Mouse (Mus musculus): ENCODE data around the gene Gpc1.

Gpc1 gene

DNA sequence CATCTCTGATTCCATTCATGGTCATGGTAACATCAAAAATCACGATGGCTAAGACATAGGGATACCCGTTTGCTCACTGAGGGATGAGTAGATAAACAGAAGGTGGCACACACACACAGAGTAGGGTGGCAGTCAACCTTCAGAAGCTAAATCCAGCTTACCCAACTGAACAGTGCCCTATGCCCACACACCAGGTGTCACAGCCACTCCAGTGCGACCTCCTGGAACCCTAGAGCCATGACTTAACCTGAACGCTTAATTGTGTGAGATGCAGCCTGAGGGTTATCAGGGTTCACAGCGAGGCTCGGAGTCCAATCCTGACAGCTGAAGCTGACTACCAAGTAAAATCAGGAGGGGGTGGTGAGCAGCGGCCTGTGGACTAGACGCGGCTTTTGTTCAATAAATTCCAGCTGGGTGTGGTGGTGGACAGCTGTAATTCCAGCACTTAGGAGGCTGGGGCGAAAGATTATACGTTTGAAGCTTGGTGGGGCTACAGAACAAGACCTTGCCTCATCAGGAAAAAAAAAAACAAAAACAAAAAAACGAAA lies 46.1 kb downstream of the Gpc1 start:
- no peak for ATAC-seq (ENCODE audit: insufficient number of reproducible peaks, low FRiP score, low TSS enrichment)

DNA sequence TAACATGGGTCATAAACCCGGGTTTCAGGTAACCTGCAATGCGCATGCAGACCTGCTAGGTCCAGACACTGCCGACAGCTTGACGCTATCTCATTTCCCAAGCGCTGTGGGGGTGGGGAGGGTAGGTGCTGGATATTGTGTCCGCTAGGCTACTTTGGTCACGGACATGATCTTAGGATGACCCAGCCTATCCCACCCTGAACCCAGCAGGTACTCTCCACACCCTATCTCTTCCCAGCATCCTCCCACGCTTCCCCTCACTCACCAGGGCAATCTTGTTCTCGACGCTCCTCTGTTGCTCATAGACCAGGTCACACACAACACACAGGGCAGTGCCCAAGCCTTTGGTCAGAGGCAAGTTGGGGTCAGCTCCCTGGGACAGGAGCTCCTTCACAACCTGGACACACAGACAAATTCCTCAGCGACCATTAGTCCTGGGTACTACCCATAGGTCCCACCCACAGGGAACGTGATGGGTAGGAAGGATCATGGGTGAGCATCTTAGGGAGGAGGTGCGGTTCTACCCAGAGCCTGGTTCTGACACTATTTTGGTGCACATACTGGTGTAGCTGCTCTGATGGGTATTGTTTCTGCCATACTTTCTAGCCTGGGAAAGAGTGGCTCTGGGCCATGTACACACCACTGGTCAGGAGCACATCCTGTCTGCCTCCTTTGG lies 46.8 kb downstream of the Gpc1 start:
- no peak for ATAC-seq (ENCODE audit: insufficient number of reproducible peaks, low FRiP score, low TSS enrichment)

- ATAC-seq (ENCODE audit: insufficient number of reproducible peaks, low FRiP score, low TSS enrichment): peak; percentile 84
Observed at GRCm38 (mm10) chr1:92879266-92879665, 47.8 kb downstream of the Gpc1 start.

GRCm38 (mm10) chr1:92880101-92880500 lies 48.7 kb downstream of the Gpc1 start:
- ATAC-seq (ENCODE audit: insufficient number of reproducible peaks, low FRiP score, low TSS enrichment): no peak

- no peak for ATAC-seq (ENCODE audit: insufficient number of reproducible peaks, low FRiP score, low TSS enrichment)
Observed at GRCm38 (mm10) chr1:92881982-92882381, 50.5 kb downstream of the Gpc1 start.

GRCm38 (mm10) chr1:92888901-92889655 lies 57.6 kb downstream of the Gpc1 start:
- ATAC-seq (ENCODE audit: insufficient number of reproducible peaks, low FRiP score, low TSS enrichment): no peak

- ATAC-seq (ENCODE audit: insufficient number of reproducible peaks, low FRiP score, low TSS enrichment): no peak
Observed at GRCm38 (mm10) chr1:92892791-92893190, 61.3 kb downstream of the Gpc1 start.

- ATAC-seq (ENCODE audit: insufficient number of reproducible peaks, low FRiP score, low TSS enrichment): no peak
Observed at GRCm38 (mm10) chr1:92893896-92894295, 62.5 kb downstream of the Gpc1 start.

DNA sequence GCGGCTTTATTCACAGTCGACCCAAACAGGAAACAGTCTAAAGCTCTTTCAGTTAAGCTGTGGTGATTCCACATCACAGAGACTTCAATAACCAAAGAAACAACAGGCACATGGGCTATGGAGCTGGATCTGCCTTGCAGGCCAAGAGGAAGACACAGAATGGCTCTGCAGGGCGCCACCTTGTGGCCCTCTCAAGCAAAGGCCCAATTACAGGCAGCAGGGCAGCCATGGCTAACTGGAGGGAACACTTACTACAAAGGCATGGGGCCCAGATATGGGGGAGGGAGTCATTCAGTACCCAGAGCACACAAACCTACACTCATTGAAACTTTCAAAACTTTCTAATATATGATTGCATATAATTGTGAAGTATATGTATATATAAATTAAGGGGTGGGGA lies 63.6 kb downstream of the Gpc1 start:
- ATAC-seq (ENCODE audit: insufficient number of reproducible peaks, low FRiP score, low TSS enrichment): peak; percentile 79

DNA sequence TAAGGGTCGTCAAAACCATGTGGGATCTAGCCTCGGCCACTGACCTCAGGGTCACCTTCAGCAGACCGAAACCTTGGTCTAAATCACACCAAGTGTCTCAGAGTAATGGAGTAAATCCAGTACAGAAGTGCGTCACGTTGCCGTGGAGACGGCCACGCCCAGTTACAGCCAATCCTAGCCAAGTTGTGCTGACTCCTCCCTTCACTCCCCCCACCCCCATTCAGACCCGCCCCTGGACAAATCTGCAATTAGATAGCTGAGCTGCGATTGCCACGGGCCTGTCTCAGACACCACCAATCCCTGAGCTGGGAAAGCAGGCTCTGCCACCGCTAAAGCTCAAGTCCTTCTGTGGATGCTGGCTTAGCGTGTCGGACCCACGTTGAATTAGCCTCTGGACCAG lies 71.3 kb downstream of the Gpc1 start, which contains the start of gene Ankmy1:
TSS of gene Ankmy1 (minus strand) at position 121 of the 400 bp plus-strand sequence.
- no peak for ATAC-seq (ENCODE audit: insufficient number of reproducible peaks, low FRiP score, low TSS enrichment)

DNA sequence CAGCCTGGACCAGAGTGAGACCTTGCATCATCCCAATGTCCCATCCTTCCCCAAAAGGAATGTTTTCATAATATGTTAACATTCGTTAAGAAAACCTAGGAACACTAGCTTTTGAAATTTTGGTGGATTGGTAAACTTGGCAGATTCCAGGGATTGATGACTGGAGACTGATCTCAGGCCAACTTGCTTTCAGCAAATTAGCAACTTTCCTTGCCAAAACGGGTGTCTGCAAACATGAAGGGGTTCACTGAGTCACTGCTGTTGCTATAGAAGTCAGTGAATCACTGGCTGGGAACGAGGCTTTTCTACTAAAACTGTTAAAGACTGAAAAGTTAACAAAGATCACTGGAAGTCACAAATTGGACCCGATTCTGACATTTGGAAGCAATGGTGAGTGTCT lies 72.2 kb downstream of the Gpc1 start:
- no peak for ATAC-seq (ENCODE audit: insufficient number of reproducible peaks, low FRiP score, low TSS enrichment)

DNA sequence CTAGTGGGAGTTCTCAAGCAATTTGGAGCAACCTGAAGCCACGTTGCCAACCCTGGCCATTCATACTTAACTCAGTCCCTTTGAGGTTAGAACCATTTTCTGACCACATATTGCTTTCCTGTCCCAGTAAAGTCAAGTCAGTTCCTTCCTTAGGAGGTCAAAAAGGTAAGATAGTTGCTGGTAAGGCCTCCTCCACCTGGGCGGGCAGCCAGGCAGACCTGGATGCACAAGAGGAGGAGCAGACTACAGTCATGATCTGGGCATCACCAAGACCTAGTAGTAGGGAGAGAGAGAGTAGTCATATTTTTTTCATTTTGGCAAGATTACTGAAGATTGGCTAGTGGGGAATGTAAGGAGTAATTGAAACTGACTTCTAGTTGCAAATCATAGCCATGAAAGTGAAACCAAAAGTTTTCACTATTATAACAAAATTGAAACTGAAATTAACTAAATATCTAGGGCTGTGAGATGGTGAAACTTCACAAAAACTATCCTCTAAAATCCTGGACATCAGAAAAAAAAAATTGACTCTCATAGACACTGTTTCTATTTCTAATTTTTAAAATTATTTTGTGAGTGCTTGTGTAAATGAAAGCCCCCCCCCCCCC lies 74.4 kb downstream of the Gpc1 start:
- no peak for ATAC-seq (ENCODE audit: insufficient number of reproducible peaks, low FRiP score, low TSS enrichment)

GRCm38 (mm10) chr1:92906779-92907631 lies 75.6 kb downstream of the Gpc1 start, which contains the start of gene Dusp28:
TSS of gene Dusp28 (plus strand) at chr1:92906981.
- peak; percentile 69 for ATAC-seq (ENCODE audit: insufficient number of reproducible peaks, low FRiP score, low TSS enrichment)

- ATAC-seq (ENCODE audit: insufficient number of reproducible peaks, low FRiP score, low TSS enrichment): no peak
Observed at GRCm38 (mm10) chr1:92907632-92908360, 76.4 kb downstream of the Gpc1 start.

DNA sequence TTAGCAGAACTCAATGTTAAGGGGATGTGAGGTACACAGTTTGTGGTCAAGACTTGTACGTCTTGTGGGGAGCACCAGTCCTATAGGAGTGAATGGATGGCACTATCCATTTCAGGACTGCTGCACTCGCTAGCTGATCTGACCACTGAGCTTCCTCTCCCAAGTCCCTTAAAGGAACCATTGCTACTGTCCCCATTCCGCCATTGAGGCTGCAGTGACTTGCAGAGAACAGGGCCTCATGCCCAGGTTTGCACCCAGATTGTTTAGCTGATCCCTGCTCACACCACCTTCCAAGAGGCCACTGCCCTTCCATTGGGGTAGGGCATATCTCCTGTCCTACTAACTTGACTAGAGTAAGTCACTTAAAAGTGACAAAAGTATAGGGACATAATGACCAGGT lies 77.2 kb downstream of the Gpc1 start:
- ATAC-seq (ENCODE audit: insufficient number of reproducible peaks, low FRiP score, low TSS enrichment): no peak

- no peak for ATAC-seq (ENCODE audit: insufficient number of reproducible peaks, low FRiP score, low TSS enrichment)
Observed at GRCm38 (mm10) chr1:92909068-92909467, 77.6 kb downstream of the Gpc1 start.
